Mouse (Mus musculus): Measurements from ENCODE around the gene Wdr31.

The Wdr31 gene

DNA sequence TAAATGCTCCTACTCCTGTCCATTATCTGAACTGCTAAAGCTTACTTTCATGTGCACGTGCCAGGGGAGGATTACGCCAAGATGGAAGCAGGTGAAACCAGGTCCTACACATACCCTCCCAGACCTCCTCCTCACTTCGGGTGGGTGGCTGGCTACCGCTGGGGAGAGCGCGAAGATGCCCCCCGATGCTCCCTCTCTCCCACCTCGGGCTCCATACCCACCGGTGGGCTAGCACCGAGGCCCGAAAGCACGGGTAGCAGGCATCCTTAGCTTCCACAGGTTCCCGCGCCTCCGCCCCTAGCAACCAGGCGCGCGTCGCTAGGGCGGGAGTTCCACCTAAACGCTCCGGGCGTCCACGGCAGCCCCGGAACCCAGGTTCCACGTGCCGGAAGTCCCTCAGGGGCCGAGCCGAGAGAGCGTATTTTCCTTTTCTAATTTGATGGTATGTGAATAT lies at the start of gene Wdr31:
Gene Wdr31 (minus strand): TSS at position 299 of the 454 bp plus-strand sequence.
- peak; percentile 85 for DNase-seq

- peak; percentile 85 for DNase-seq
Observed at GRCm38 (mm10) chr4:62519849-62520233, 49.1 kb upstream of the Wdr31 start, which contains the start of gene Alad. Gene Alad, minus strand, starts transcription at chr4:62519918.

DNA sequence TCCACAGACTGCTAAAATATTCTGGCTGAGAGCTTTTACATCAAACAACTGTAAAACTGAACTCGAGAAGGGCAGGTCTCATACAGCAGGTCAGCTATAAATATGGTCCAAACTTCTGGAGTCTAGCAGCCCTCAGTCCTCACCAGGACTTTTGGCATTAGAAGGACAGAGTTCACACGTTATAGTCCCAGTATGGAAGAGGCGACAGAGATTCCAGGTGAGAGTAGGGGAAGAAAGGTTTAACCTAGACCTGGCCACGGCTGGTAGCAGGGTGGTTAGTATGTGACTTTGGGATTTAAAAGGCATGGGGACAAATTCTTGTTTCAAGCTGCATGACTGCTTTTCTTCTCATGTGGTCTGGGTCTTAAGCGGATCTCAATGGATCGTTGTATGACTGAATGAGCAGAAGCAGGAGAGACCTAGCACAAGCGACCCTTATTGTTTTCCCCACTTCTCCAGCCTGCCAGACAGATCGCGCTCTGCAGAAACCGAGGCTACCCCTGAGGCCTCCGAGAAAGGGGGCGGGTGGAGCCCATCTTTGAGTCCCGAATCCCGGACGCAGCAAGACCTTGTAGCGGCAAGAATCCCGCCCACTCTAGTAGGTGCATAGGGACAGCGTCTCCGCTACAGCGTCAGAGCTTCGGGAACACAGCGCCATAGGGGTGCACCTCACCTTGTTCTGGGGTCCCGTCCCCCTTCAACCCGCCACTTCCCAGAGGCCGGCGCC lies 48.6 kb upstream of the Wdr31 start:
- DNase-seq: no peak

DNA sequence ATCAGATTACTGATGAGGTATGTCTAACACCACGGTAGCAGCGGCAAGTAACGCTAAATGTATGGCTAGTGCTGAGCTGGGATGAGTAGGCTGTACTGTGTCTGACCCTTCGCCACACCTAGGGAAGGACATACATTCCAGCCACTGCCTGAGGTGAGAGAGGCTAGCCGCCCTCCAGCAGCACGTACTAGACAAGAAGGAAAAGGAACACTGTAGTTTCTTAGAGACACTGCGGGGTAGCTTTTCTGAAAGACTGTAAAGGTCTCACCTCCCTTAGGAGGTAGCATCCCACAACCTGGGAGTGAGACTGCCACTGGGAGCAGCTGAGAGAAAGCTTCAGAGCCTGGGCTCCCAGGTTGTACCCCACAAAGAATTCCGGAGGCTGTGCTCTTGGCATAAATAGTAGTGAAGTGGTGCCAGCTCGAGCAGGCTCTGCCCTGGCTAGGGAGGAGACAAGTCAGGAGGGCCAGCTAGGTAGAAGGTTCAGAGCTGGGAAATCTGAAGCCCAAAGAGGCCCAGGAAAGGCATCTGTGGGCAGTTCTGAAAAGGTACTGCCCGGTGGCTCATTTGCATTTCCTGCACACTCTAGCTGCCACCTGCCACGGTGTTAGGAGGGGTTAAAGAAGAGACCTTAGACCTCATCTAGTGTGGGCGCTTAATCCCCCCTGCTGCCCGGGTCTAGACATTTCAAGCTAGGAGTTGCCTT lies 47.9 kb upstream of the Wdr31 start:
- DNase-seq: no peak

- DNase-seq: no peak
Observed at GRCm38 (mm10) chr4:62517538-62518415, 47.1 kb upstream of the Wdr31 start.

GRCm38 (mm10) chr4:62517046-62517445 lies 46.4 kb upstream of the Wdr31 start:
- no peak for DNase-seq

DNA sequence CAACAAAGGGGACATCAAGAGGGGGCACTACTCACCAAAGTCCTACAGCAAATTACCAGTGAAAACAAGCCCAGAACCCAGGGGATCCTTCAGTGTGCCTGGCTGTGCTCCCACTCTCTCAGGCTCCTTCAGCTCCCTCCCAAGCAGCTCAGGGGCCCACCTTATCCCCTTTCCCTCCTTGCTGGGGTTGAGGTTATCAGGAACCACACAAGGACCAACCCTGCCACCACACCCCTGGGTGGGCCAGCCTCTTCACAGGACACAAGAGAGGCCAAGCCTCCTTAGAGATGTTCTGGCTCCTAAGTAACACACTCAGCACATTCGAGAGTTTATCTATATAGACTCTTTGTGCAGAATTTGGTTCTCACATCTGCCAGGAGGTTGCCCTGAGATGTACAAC lies 45.9 kb upstream of the Wdr31 start:
- no peak for DNase-seq

DNA sequence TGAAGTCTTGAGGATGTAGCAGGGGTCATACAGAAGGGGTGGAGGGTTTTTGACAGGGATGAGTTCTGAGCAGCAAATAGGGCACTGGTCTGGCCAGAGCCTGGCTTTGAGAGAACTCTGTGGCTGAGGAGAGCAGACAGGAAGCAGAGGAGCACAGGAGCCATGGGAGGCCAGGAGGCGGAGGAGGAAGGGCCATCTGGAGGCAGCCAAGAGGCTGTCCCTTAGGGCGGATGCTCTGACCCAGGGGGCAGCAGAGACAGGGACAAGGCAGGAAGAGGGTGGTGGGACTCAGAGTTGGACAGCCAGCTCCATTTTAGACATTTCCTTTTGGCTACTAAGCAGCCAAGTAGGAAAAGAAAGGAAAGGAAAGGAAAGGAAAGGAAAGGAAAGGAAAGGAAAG lies 45.4 kb upstream of the Wdr31 start:
- DNase-seq: no peak

- DNase-seq: no peak
Observed at GRCm38 (mm10) chr4:62515490-62515889, 44.8 kb upstream of the Wdr31 start.

GRCm38 (mm10) chr4:62514995-62515394 lies 44.3 kb upstream of the Wdr31 start:
- no peak for DNase-seq

GRCm38 (mm10) chr4:62513998-62514506 lies 43.4 kb upstream of the Wdr31 start:
- DNase-seq: no peak

- DNase-seq: no peak
Observed at GRCm38 (mm10) chr4:62509946-62510345, 39.2 kb upstream of the Wdr31 start.

DNA sequence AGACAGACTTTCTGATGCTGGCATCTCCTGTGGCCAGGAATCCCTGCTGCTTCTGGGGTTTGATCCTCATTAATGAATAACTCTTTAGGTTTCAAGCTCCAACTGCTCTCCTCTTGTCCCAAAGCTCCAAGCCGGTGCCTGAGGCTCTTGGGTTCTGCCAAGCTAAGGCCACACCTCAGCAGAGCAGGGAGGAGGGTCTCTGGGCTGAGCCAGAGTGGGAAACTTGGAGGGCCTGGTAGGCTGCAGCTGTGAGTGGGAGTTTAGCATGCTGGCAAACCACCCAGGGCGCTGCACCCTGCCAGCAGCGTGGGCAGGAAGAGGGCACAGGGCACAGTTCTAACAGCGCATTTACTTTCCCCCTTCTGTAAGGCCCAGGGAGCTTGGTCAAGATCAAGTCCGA lies 38.1 kb upstream of the Wdr31 start:
- no peak for DNase-seq

- DNase-seq: no peak
Observed at GRCm38 (mm10) chr4:62506798-62507197, 36.1 kb upstream of the Wdr31 start.

DNA sequence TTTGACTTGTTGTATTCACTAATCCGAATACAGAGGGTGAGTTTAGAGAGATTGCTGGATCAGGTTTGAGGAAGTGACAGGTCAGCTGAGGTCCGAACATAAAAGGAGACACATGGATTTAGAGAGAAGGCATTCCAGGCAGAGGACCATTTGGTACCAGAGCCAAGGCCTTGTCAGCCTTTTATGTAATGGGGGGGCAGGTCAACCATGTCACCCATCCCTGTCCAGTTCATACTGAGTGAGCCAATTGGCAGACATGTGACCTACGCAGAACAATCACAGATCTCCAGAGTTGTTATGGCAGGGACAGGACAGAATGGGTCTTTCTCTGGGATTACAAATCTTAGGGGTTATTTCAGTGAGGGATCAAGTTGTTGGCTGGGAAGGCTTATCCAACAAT lies 35.3 kb upstream of the Wdr31 start:
- DNase-seq: no peak

DNA sequence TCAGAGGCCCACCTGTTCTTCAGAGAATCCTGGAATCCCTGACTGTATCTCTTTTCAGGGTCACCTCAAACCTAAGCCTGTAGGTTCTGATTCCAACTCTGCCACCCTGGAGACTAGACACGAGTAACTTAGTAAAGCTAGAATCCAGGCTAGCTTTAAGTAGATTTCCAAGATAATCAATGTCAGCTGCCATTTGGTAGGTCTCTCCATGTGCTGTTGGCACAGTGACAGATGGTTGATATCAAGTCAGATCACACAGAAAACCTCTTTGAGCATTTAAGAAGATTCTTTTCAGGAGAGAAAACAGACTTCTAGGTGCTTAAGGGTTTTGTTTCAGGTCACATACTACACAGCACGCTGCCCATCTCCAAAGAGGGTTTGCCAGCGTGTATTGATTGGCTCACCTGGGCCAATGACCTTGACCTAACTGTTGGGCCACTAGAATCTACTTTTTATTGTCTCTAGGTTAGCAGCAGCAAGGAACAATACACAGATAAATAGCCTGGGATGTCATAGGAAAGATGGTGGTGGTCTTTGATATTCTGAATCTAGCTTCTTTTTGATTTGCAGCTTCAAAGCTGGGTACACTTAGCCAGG lies 32.8 kb upstream of the Wdr31 start, which contains the start of gene Hdhd3:
Gene Hdhd3 (minus strand): TSS at position 94 of the 597 bp plus-strand sequence.
- DNase-seq: no peak

GRCm38 (mm10) chr4:62502969-62503368 lies 32.3 kb upstream of the Wdr31 start:
- DNase-seq: no peak

DNA sequence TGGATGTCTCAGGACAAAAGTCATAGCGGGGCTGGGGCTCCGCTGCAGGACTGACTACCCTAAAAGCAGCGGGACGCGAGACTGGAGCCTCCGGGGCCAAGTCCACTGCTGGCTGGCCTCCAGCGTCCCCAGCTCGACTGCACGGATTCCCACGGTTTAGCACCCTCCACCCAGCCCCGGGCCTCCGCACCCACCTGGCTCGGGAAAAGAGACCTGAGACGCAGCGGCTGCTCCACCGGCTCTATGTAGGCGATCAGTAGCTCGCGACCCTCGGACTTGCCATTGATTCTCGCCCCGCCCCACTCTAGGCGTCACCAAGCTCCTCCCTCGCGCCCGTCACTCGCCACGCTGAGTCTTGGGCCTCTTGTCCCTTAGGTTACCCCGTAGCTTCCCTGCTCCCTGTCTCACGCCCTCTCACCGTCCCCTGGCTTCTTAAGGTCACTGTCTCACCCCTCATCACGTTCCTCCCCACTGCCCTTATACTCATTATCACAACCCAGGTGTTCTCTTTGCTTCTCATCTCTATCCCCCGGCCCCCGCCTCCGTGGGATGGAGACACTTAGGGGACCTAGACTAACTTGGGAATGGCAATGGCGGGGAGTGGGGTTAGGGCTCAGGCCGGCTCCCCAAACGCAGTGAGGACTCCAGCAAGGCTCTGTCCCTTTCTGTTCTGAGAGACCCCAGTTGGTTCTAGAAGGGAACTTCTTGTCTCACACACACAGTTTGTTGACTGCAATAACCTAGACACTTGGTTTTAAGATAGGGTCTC lies 31.5 kb upstream of the Wdr31 start:
- peak; percentile 92 for DNase-seq

GRCm38 (mm10) chr4:62501534-62501933 lies 30.8 kb upstream of the Wdr31 start:
- no peak for DNase-seq

- no peak for DNase-seq
Observed at GRCm38 (mm10) chr4:62500799-62501198, 30.1 kb upstream of the Wdr31 start.

GRCm38 (mm10) chr4:62496815-62497214 lies 26.1 kb upstream of the Wdr31 start:
- peak; percentile 87 for DNase-seq

DNA sequence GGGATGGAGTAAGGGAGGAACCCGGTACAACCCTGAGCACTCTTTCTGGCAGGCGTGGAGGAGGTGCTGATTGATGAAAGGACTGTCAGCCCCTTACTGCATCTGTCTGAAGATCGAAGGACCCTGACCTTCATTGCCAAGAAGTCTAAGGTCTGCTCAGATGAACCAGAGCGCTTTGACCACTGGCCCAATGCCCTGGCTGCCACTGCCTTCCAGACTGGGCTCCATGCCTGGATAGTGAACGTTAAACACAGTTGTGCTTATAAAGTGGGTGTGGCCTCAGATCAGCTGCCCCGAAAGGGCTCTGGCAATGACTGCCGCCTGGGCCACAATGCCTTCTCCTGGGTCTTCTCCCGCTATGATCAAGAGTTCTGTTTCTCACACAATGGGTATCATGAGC lies 25.2 kb upstream of the Wdr31 start:
- DNase-seq: no peak
